24 mouse cellular contexts compared by ENCODE assay signal in the genomic region with DNA sequence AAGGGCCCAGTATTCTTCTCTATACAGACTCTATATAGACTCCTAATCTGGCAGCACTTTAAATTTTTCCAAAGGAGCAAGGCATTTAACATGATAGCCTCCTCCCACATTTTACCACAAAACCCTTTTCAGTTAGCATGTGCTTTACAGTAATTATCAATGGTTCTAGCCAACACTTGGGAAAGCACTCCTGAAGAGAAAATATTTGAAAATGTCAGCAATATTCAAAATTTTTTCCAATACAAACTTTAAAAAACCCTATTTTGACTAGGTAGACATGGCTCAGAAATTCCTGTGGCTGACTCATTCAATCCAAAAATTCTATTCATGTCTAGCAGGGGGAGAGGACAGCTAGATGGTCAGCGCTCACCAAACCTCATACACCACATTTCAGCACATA.
A peak's percentile ranks its signal among the peaks of the same experiment; 100 is the strongest.
DNase-seq lines count a peak whose midpoint lies in the region; ATAC-seq and TF ChIP-seq lines count a peak whose summit lies in the region.
"Had no signal": no experiment of that assay in that cellular context is flagged by ENCODE, and none has a peak within 500 bp of the region (broad histone marks: within the 10 kb centered on the region; RNA-seq: fewer than 3 reads in every experiment).

No protein-coding gene starts in this region.

- H3K4me2 ChIP-seq in midbrain, embryonic 14.5 days (ENCODE audit: low read length) = no peak overlapping the region
- H3K4me2 ChIP-seq: embryonic facial prominence, embryonic 13.5 days; embryonic facial prominence, embryonic 15.5 days; forebrain, embryonic 12.5 days had no signal

- H3K4me1 ChIP-seq in embryonic fibroblast, embryonic 13.5 days (ENCODE audit: control insufficient read depth, insufficient read depth, low read length) = peaks cover 8% of the 10 kb centered on the region; the same call in 1 of the 2 replicates
- 0 out of 2 replicates have a peak, but pooled peaks cover 3% of the 10 kb centered on the region for H3K4me1 ChIP-seq in midbrain, embryonic 14.5 days (ENCODE audit: control insufficient read depth, insufficient read depth, low read length)
- H3K4me1 ChIP-seq: embryonic facial prominence, embryonic 13.5 days; embryonic facial prominence, embryonic 15.5 days; forebrain, embryonic 10.5 days; forebrain, embryonic 12.5 days had no signal

- ATAC-seq in midbrain, embryonic 14.5 days (ENCODE audit: low FRiP score, low TSS enrichment) = no peak
- ATAC-seq: forebrain, embryonic 14.5 days; forebrain, embryonic 16.5 days; Patski had no signal

- no peak overlapping the region for H3K9ac ChIP-seq in midbrain, embryonic 14.5 days (replicated peaks; ENCODE audit: low read length)
- H3K9ac ChIP-seq: embryonic facial prominence, embryonic 13.5 days; embryonic facial prominence, embryonic 15.5 days; forebrain, embryonic 12.5 days had no signal

- H3K4me3 ChIP-seq in embryonic fibroblast, embryonic 13.5 days (ENCODE audit: insufficient read depth, low read length) = no peak overlapping the region
- H3K4me3 ChIP-seq in midbrain, embryonic 14.5 days (replicated peaks; ENCODE audit: low read depth, low read length) = no peak overlapping the region
- H3K4me3 ChIP-seq: embryonic facial prominence, embryonic 13.5 days; embryonic facial prominence, embryonic 15.5 days; forebrain, embryonic 10.5 days; forebrain, embryonic 12.5 days had no signal

- no peaks in the 10 kb centered on the region for H3K36me3 ChIP-seq in midbrain, embryonic 14.5 days (ENCODE audit: control insufficient read depth, insufficient read depth, low read length)
- H3K36me3 ChIP-seq: embryonic facial prominence, embryonic 13.5 days; embryonic facial prominence, embryonic 15.5 days; forebrain, embryonic 10.5 days; forebrain, embryonic 12.5 days; G1E had no signal

- peak; percentile 47 for DNase-seq in 3T3-L1 (ENCODE audit: low read depth, low spot score)
- peak; percentile 71 for DNase-seq in Muller cell, postnatal 12 days (ENCODE audit: inconsistent ontology term)
- no peak for DNase-seq in urinary bladder, postnatal 10 days (ENCODE audit: low spot score)
- no peak for DNase-seq in kidney, adult 9 months
- no peak for DNase-seq in midbrain, embryonic 14.5 days
- DNase-seq: adrenal gland, adult 2 months; adrenal gland, postnatal 10 days; adrenal gland, postnatal 25 days; cerebellum, adult 11 months; cerebellum, adult 18-20 months; cerebellum, adult 8-10 months; cerebellum, adult 9-11 months; cerebellum, postnatal 14 days; cerebellum, postnatal 36 days; embryo, embryonic 11 days had no signal

- WGBS in midbrain, embryonic 14.5 days = 100% methylated on average over 1 of the region's 1 CpGs

- no peak for TF ChIP-seq POLR2A in embryonic fibroblast, embryonic 13.5 days (IDR thresholded peaks at IDR 0.05; ENCODE audit: low read depth, low read length)

- H3K27me3 ChIP-seq in midbrain, embryonic 14.5 days (ENCODE audit: control insufficient read depth, insufficient read depth, low read length) = no peaks in the 10 kb centered on the region
- H3K27me3 ChIP-seq: embryonic facial prominence, embryonic 15.5 days had no signal

- H3K9me3 ChIP-seq in midbrain, embryonic 14.5 days (ENCODE audit: control insufficient read depth, low read length) = no peaks in the 10 kb centered on the region
- H3K9me3 ChIP-seq: embryonic facial prominence, embryonic 13.5 days; embryonic facial prominence, embryonic 15.5 days; forebrain, embryonic 10.5 days; forebrain, embryonic 12.5 days; G1E had no signal

- H3K27ac ChIP-seq in embryonic fibroblast, embryonic 13.5 days (ENCODE audit: insufficient read depth, low read length) = peak overlapping the region; percentile 52; the same call in 1 of the 2 replicates
- no peak overlapping the region for H3K27ac ChIP-seq in midbrain, embryonic 14.5 days (replicated peaks; ENCODE audit: low read depth, low read length)
- H3K27ac ChIP-seq: embryonic facial prominence, embryonic 13.5 days; embryonic facial prominence, embryonic 15.5 days; forebrain, embryonic 10.5 days; forebrain, embryonic 12.5 days had no signal

- no peak for TF ChIP-seq CTCF in embryonic fibroblast, embryonic 13.5 days (IDR thresholded peaks at IDR 0.05; ENCODE audit: borderline replicate concordance, insufficient read depth, low read length)

Comparison
In these comparisons a context has a peak if more than half of its experiments do, and no peak if none do; other contexts are left out.
1. DNase-seq: peak in 3T3-L1 (single experiment) and Muller cell, postnatal 12 days (single experiment); none in urinary bladder, postnatal 10 days (single experiment), kidney, adult 9 months (single experiment) and midbrain, embryonic 14.5 days (single experiment).